Mouse (Mus musculus) MEL (cell line): ENCODE measurements around the gene Btbd19. TPM values are rescaled to one million over a fixed set of nuclear protein-coding genes. Genes with fewer than 3 reads are reported as not detected.

ENCODE experiments used
- DNase-seq: peaks from one replicate; pipeline ENCODE4 v3.0.0; 2011; ENCODE audit warnings: low read depth, low spot score
- H3K27ac ChIP-seq: 2 replicates; pipeline ENCODE4 v1.5.1; 2012; ENCODE audit warnings: low read depth, mild to moderate bottlenecking, control low read depth, low read length, moderate library complexity; ENCODE audit not compliant: control insufficient read depth
- H3K27me3 ChIP-seq, 2 experiments: fragments of 150-350 bp in 1 of 2; sonication (generic) in 1 of 2; 2 replicates each; pipeline ENCODE4 v1.6.1; 2012; ENCODE audit warnings: low read length in 2 of 2, mild to moderate bottlenecking in 2 of 2, improper control_type of control experiment in 1 of 2, moderate library complexity in 1 of 2; ENCODE audit not compliant: insufficient read depth in 2 of 2, control insufficient read depth in 1 of 2
- H3K36me3 ChIP-seq, 2 experiments: 2 replicates each; pipeline ENCODE4 v1.6.1; 2012 to 2014; ENCODE audit warnings: low read length in 2 of 2, improper control_type of control experiment in 1 of 2, inconsistent platforms in 1 of 2, mild to moderate bottlenecking in 1 of 2; ENCODE audit not compliant: insufficient read depth in 2 of 2, control insufficient read depth in 1 of 2
- H3K4me1 ChIP-seq, 2 experiments: fragments of 150-350 bp in 1 of 2; sonication (generic) in 1 of 2; 2 replicates each; pipeline ENCODE4 v1.6.1; 2012; ENCODE audit warnings: low read length in 2 of 2, improper control_type of control experiment in 1 of 2, mild to moderate bottlenecking in 1 of 2; ENCODE audit not compliant: insufficient read depth in 2 of 2, control insufficient read depth in 1 of 2
- H3K4me3 ChIP-seq, 2 experiments: fragments of 150-350 bp in 1 of 2; sonication (generic) in 1 of 2; 2 replicates each; pipeline ENCODE4 v1.5.1; 2012; ENCODE audit warnings: low read depth in 2 of 2, low read length in 2 of 2, mild to moderate bottlenecking in 2 of 2, moderate library complexity in 2 of 2, control low read depth in 1 of 2, improper control_type of control experiment in 1 of 2; ENCODE audit not compliant: control insufficient read depth in 1 of 2, insufficient read depth in 1 of 2
- H3K79me2 ChIP-seq: 2 replicates; pipeline ENCODE4 v1.6.1; 2012; ENCODE audit warnings: mild to moderate bottlenecking, low read length, moderate library complexity; ENCODE audit not compliant: control insufficient read depth, poor library complexity, insufficient read depth
- H3K9ac ChIP-seq: 2 replicates; pipeline ENCODE4 v1.6.1; 2012; ENCODE audit warnings: low read depth, mild to moderate bottlenecking, control low read depth, low read length, moderate library complexity; ENCODE audit not compliant: control insufficient read depth, poor library complexity, severe bottlenecking
- H3K9me3 ChIP-seq: fragments of 150-350 bp; sonication (generic); replicated peaks from 2 replicates; pipeline ENCODE4 v1.6.1; 2012; ENCODE audit warnings: mild to moderate bottlenecking, low read length, improper control_type of control experiment, moderate library complexity; ENCODE audit not compliant: insufficient read depth
- BHLHE40 ChIP-seq: IDR thresholded peaks from 2 replicates; pipeline ENCODE4 v1.6.1; 2012; ENCODE audit warnings: low read depth, mild to moderate bottlenecking, inconsistent platforms, low read length, improper control_type of control experiment, borderline replicate concordance
- CHD2 ChIP-seq: IDR thresholded peaks from 2 replicates; pipeline ENCODE4 v1.6.1; 2011; ENCODE audit warnings: low read length, improper control_type of control experiment
- CTCF ChIP-seq, 3 experiments: IDR thresholded peaks in 2 of 3; conservative IDR thresholded peaks in 1 of 3; 2 replicates each; pipeline ENCODE4 v1.5.1; 2011 to 2012; ENCODE audit warnings: low read length in 3 of 3, low read depth in 2 of 3, mild to moderate bottlenecking in 2 of 3, improper control_type of control experiment in 1 of 3, inconsistent platforms in 1 of 3, mixed read lengths in 1 of 3, moderate library complexity in 1 of 3; ENCODE audit not compliant: control insufficient read depth in 1 of 3, insufficient read depth in 1 of 3, poor library complexity in 1 of 3, severe bottlenecking in 1 of 3
- E2F4 ChIP-seq: IDR thresholded peaks from 2 replicates; pipeline ENCODE4 v1.6.1; 2011; ENCODE audit warnings: low read depth, low read length, improper control_type of control experiment, borderline replicate concordance
- ELF1 ChIP-seq: IDR thresholded peaks from 2 replicates; pipeline ENCODE4 v1.6.1; 2014; ENCODE audit warnings: low read depth, mild to moderate bottlenecking, inconsistent platforms, low read length, improper control_type of control experiment, moderate library complexity
- EP300 ChIP-seq, 2 experiments: IDR thresholded peaks; 2 replicates each; pipeline ENCODE4 v1.6.1; 2011; ENCODE audit warnings: improper control_type of control experiment in 2 of 2, low read length in 2 of 2, low read depth in 1 of 2, mild to moderate bottlenecking in 1 of 2
- ETS1 ChIP-seq: IDR thresholded peaks from 2 replicates; pipeline ENCODE4 v1.6.1; 2012; ENCODE audit warnings: low read depth, mild to moderate bottlenecking, inconsistent platforms, low read length, improper control_type of control experiment, moderate library complexity
- GABPA ChIP-seq: IDR thresholded peaks from 2 replicates; pipeline ENCODE4 v1.6.1; 2012; ENCODE audit warnings: low read depth, mild to moderate bottlenecking, inconsistent platforms, low read length, improper control_type of control experiment, moderate library complexity
- GATA1 ChIP-seq: IDR thresholded peaks from 2 replicates; pipeline ENCODE4 v1.6.1; 2011; ENCODE audit warnings: low read depth, low read length, improper control_type of control experiment
- HCFC1 ChIP-seq: IDR thresholded peaks from 2 replicates; pipeline ENCODE4 v1.6.1; 2012; ENCODE audit warnings: low read depth, mild to moderate bottlenecking, inconsistent platforms, low read length, improper control_type of control experiment, moderate library complexity
- KAT2A ChIP-seq: conservative IDR thresholded peaks from 2 replicates; pipeline ENCODE4 v1.6.1; 2012; ENCODE audit warnings: low read depth, low read length, improper control_type of control experiment, inconsistent platforms
- MAFK ChIP-seq: IDR thresholded peaks from 2 replicates; pipeline ENCODE4 v1.6.1; 2011; ENCODE audit warnings: low read depth, mild to moderate bottlenecking, low read length, improper control_type of control experiment, borderline replicate concordance
- MAX ChIP-seq: IDR thresholded peaks from 2 replicates; pipeline ENCODE4 v1.6.1; 2011; ENCODE audit warnings: low read length, improper control_type of control experiment
- MAZ ChIP-seq: IDR thresholded peaks from 2 replicates; pipeline ENCODE4 v1.6.1; 2012; ENCODE audit warnings: low read depth, mild to moderate bottlenecking, inconsistent platforms, low read length, improper control_type of control experiment
- MEF2A ChIP-seq: IDR thresholded peaks from 2 replicates; pipeline ENCODE4 v1.6.1; 2014; ENCODE audit warnings: low read depth, mild to moderate bottlenecking, inconsistent platforms, low read length, improper control_type of control experiment; ENCODE audit not compliant: poor library complexity, insufficient replicate concordance, severe bottlenecking; ENCODE audit errors: extremely low read depth
- MXI1 ChIP-seq: IDR thresholded peaks from 2 replicates; pipeline ENCODE4 v1.6.1; 2011; ENCODE audit warnings: mild to moderate bottlenecking, low read depth, low read length, improper control_type of control experiment
- MYC ChIP-seq: IDR thresholded peaks from 2 replicates; pipeline ENCODE4 v1.6.1; 2011; ENCODE audit warnings: low read depth, mild to moderate bottlenecking, low read length, improper control_type of control experiment, moderate library complexity
- NELFE ChIP-seq: IDR thresholded peaks from 2 replicates; pipeline ENCODE4 v1.6.1; 2011; ENCODE audit warnings: low read depth, low read length, improper control_type of control experiment
- NRF1 ChIP-seq: IDR thresholded peaks from 2 replicates; pipeline ENCODE4 v1.6.1; 2014; ENCODE audit warnings: low read depth, mild to moderate bottlenecking, inconsistent platforms, low read length, improper control_type of control experiment, moderate library complexity; ENCODE audit not compliant: poor library complexity, insufficient read depth, severe bottlenecking
- POLR2A ChIP-seq, 2 experiments: IDR thresholded peaks; 2 replicates each; pipeline ENCODE4 v1.6.1; 2011 to 2012; ENCODE audit warnings: low read length in 2 of 2, mild to moderate bottlenecking in 2 of 2, control low read depth in 1 of 2, improper control_type of control experiment in 1 of 2, low read depth in 1 of 2, moderate library complexity in 1 of 2; ENCODE audit not compliant: control insufficient read depth in 1 of 2, insufficient read depth in 1 of 2, poor library complexity in 1 of 2
- POLR2AphosphoS2 ChIP-seq: IDR thresholded peaks from 2 replicates; pipeline ENCODE4 v1.6.1; 2011; ENCODE audit warnings: low read length, improper control_type of control experiment
- POLR2AphosphoS5 ChIP-seq: IDR thresholded peaks from 2 replicates; pipeline ENCODE4 v1.6.1; 2012; ENCODE audit warnings: low read depth, borderline replicate concordance, mild to moderate bottlenecking, inconsistent platforms, low read length, moderate library complexity, mixed read lengths
- RAD21 ChIP-seq: IDR thresholded peaks from 2 replicates; pipeline ENCODE4 v1.6.1; 2011; ENCODE audit warnings: mild to moderate bottlenecking, low read depth, low read length, improper control_type of control experiment
- RCOR1 ChIP-seq: IDR thresholded peaks from 2 replicates; pipeline ENCODE4 v1.6.1; 2012; ENCODE audit warnings: low read depth, mild to moderate bottlenecking, inconsistent platforms, low read length, improper control_type of control experiment
- SIN3A ChIP-seq: IDR thresholded peaks from 2 replicates; pipeline ENCODE4 v1.6.1; 2012; ENCODE audit warnings: low read length, improper control_type of control experiment, inconsistent platforms
- SMC3 ChIP-seq: IDR thresholded peaks from 2 replicates; pipeline ENCODE4 v1.6.1; 2011; ENCODE audit warnings: low read depth, low read length, improper control_type of control experiment
- TBP ChIP-seq: IDR thresholded peaks from 2 replicates; pipeline ENCODE4 v1.8.0; 2011; ENCODE audit warnings: low read depth, low read length, improper control_type of control experiment
- TCF12 ChIP-seq: IDR thresholded peaks from 2 replicates; pipeline ENCODE4 v1.6.1; 2014; ENCODE audit warnings: low read depth, mild to moderate bottlenecking, inconsistent platforms, low read length, improper control_type of control experiment, moderate library complexity
- USF1 ChIP-seq: IDR thresholded peaks from 2 replicates; pipeline ENCODE4 v1.6.1; 2014; ENCODE audit warnings: low read depth, mild to moderate bottlenecking, inconsistent platforms, low read length, improper control_type of control experiment, moderate library complexity
- USF2 ChIP-seq, 2 experiments: IDR thresholded peaks; 2 replicates each; pipeline ENCODE4 v1.6.1; 2011 to 2012; ENCODE audit warnings: improper control_type of control experiment in 2 of 2, low read length in 2 of 2, borderline replicate concordance in 1 of 2, inconsistent platforms in 1 of 2, low read depth in 1 of 2, mild to moderate bottlenecking in 1 of 2; ENCODE audit not compliant: insufficient read depth in 1 of 2
- ZC3H11A ChIP-seq: IDR thresholded peaks from 2 replicates; pipeline ENCODE4 v1.6.1; 2012; ENCODE audit warnings: low read depth, mild to moderate bottlenecking, inconsistent platforms, low read length, improper control_type of control experiment
- ZKSCAN1 ChIP-seq: IDR thresholded peaks from 2 replicates; pipeline ENCODE4 v1.6.1; 2012; ENCODE audit warnings: low read depth, mild to moderate bottlenecking, inconsistent platforms, low read length, improper control_type of control experiment, moderate library complexity
- ZMIZ1 ChIP-seq: IDR thresholded peaks from 2 replicates; pipeline ENCODE4 v1.6.1; 2012; ENCODE audit warnings: low read depth, mild to moderate bottlenecking, inconsistent platforms, low read length, improper control_type of control experiment, moderate library complexity
- ZNF384 ChIP-seq: IDR thresholded peaks from 2 replicates; pipeline ENCODE4 v1.6.1; 2012; ENCODE audit warnings: low read depth, mild to moderate bottlenecking, inconsistent platforms, low read length, improper control_type of control experiment
- polyA plus RNA-seq, 2 experiments: library from polyadenylated mRNA; stranded (reverse) in 1 of 2; unstranded in 1 of 2; fragments of >175 nt in 1 of 2; fragments of >200 nt in 1 of 2; gene quantifications; 2 replicates each; pipeline versions ENCODE4 v1.2.1 to v1.2.4; 2012; ENCODE audit warnings: low replicate concordance in 2 of 2, low read depth in 1 of 2; ENCODE audit not compliant: insufficient read length in 2 of 2, insufficient read depth in 1 of 2, missing spikeins in 1 of 2
- total RNA-seq: library from RNA; depleted of rRNA; stranded (reverse); fragments of 300-350 nt; gene quantifications from 2 replicates; pipeline ENCODE4 v1.2.3, GENCODE M21; 2012

Gene Btbd19
- total and polyA plus RNA-seq, 3 experiments: 13.6 to 22.6 TPM; not detected in 1

- H3K4me3 ChIP-seq: peak overlapping the region; percentile 67 to 82
- peaks cover 2 to 23% of the 10 kb centered on the region in 2 experiments; a peak in 3 of 4 replicates for H3K4me1 ChIP-seq
- TF ChIP-seq EP300 (IDR thresholded peaks at IDR 0.05; ENCODE audit: low read depth in 1 of 2, low read length in 2 of 2) (peak in 1 of 2 experiments; percentile 34; a peak in 2 of 4 replicates), CHD2 (no peak), SIN3A (peak; percentile 96), POLR2AphosphoS5 (no peak), POLR2A (IDR thresholded peaks at IDR 0.05; ENCODE audit: control insufficient read depth in 1 of 2, insufficient read depth in 1 of 2, low read depth in 1 of 2, low read length in 2 of 2, poor library complexity in 1 of 2) (peak; percentile 69 to 96), MYC (peak; percentile 91), ZC3H11A (no peak), MXI1 (peak; percentile 94), HCFC1 (peak; percentile 99), TBP (peak; percentile 96), ELF1 (peak; percentile 100), USF1 (no peak; the same call in 1 of the 2 replicates), GABPA (no peak), E2F4 (no peak), TCF12 (peak; percentile 83; the same call in 1 of the 2 replicates), USF2 (IDR thresholded peaks at IDR 0.05; ENCODE audit: borderline replicate concordance in 1 of 2, insufficient read depth in 1 of 2, low read depth in 1 of 2, low read length in 2 of 2) (no peak), SMC3 (peak; percentile 32; the same call in 1 of the 2 replicates), NRF1 (no peak; the same call in 1 of the 2 replicates), ETS1 (peak; percentile 86), MAZ (peak; percentile 79; the same call in 1 of the 2 replicates), KAT2A (peak; percentile 98), RCOR1 (0 out of 2 replicates have a peak, but pooled peaks have one; percentile 22), ZKSCAN1 (no peak), ZMIZ1 (no peak; the same call in 1 of the 2 replicates), MAX (peak; percentile 81; the same call in 1 of the 2 replicates), BHLHE40 (0 out of 2 replicates have a peak, but pooled peaks have one; percentile 4), POLR2AphosphoS2 (peak; percentile 89), GATA1 (no peak), MAFK (no peak), NELFE (peak; percentile 94), RAD21 (peak; percentile 40), CTCF (IDR thresholded peaks at IDR 0.05 in 2 of 3, conservative IDR thresholded peaks at IDR 0.05 in 1 of 3; ENCODE audit: control insufficient read depth in 1 of 3, insufficient read depth in 1 of 3, low read depth in 2 of 3, low read length in 3 of 3, poor library complexity in 1 of 3, severe bottlenecking in 1 of 3) (peak; percentile 66 to 90 (median 86)), ZNF384 (peak; percentile 66), MEF2A (no peak)
These were observed 4.8 kb downstream of the Btbd19 start for GRCm38 (mm10) chr4:117120445-117121414.

More at GRCm38 (mm10) chr4:117120445-117121414, 4.8 kb downstream of the Btbd19 start:
- H3K36me3 ChIP-seq: peaks cover 0 to 23% of the 10 kb centered on the region in 2 experiments; a peak in 2 of 4 replicates
- DNase-seq: peak; percentile 98
- H3K27ac ChIP-seq: peak overlapping the region; percentile 81
- peak overlapping the region; percentile 92 for H3K9ac ChIP-seq
- peaks cover 13% of the 10 kb centered on the region for H3K79me2 ChIP-seq
- no peaks in the 10 kb centered on the region for H3K27me3 ChIP-seq
- no peaks in the 10 kb centered on the region for H3K9me3 ChIP-seq
